Mouse (Mus musculus): ENCODE results near the gene Brpf3. TPM values are rescaled to one million over a fixed set of nuclear protein-coding genes. Genes with fewer than 3 reads are reported as not detected.
A peak's percentile ranks its signal among the peaks of the same experiment; 100 is the strongest.

Gene Brpf3
- polyA plus RNA-seq, 1 experiment, result 44.3 TPM

DNA sequence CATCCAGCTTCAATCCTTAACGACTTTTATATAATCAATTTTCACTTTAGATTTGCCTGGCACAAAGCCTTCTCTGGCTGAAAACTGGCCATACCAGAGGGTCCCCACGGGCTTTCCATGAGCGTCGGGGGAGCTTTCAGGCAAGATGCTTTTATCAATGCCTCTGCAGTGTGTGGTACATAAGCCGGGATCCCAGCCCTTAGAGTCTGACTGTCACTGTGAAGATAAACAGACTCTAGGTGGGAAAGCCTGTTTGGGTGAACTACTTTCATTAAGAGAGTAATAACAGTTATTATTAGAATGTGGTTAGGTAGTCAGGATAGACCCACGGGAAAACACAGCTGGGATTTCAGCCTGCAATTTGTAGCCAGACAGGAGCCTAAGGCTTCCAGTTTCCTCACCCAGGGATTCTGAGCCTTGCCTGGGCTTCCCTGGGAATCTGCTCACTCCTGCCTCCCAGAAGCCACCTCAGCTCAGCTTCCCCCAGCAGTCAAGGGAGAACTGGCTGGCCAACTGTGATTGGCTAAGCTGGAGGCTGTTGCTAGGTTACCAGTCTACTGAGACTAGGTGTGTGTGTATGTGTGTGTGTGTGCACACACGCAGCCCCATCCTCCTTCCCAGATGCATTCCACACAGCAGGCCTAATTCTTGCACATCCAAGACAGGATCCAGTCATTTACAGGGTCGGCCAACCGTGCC is 68.7 kb downstream of the Brpf3 start:
- peak; percentile 83 to 84 for DNase-seq (ENCODE audit: extremely low spot score in 1 of 2, low spot score in 1 of 2)

GRCm38 (mm10) chr17:28870435-28870834 is 69.5 kb downstream of the Brpf3 start:
- DNase-seq (ENCODE audit: extremely low spot score in 1 of 2, low spot score in 1 of 2), result no peak

DNA sequence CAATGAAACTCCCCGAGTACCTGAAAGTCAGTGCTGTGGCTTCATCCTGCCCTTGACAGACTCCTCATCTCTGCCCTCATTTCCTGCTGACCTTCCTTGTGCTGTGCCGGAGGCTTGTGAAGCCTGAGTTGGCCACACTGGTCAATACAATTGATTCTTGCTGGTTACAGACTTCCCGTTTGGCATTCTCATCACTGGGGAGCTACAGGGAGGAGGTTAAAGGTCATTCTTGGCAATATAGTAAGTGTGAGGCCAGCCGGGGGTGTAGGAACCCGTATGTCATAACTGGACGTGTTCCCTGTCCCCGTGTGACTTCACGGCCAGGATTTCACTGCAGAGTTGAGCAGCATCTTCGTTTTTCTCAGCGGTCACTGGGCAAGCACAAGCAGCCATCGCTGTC is 70.9 kb downstream of the Brpf3 start:
- DNase-seq (ENCODE audit: extremely low spot score in 1 of 2, low spot score in 1 of 2), result no peak

GRCm38 (mm10) chr17:28872322-28872721 is 71.4 kb downstream of the Brpf3 start:
- no peak for DNase-seq (ENCODE audit: extremely low spot score in 1 of 2, low spot score in 1 of 2)

DNA sequence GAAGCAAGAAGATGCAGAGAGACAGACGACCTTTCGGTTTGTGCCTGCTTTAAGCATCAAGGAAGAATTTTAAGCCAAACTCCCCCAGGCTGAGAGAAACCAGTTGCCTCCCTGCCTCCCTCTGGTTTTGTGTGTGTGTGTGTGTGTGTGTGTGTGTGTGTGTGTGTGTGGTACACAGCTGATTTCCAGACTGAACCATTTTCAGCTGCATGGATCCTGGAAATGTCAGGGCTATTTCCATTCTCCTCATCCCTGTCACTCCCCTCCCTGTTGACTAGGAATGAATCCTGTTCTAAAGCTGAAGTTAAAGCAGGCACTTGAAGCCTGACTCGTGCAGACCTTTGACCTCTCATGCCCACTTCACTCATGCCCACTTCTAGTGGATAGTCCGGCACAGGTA is 73.3 kb downstream of the Brpf3 start:
- DNase-seq (ENCODE audit: extremely low spot score in 1 of 2, low spot score in 1 of 2), result peak; percentile 46 to 68

GRCm38 (mm10) chr17:28874825-28875224 is 73.9 kb downstream of the Brpf3 start:
- no peak for DNase-seq (ENCODE audit: extremely low spot score in 1 of 2, low spot score in 1 of 2)

- DNase-seq (ENCODE audit: extremely low spot score in 1 of 2, low spot score in 1 of 2), result peak; percentile 70 to 83
Observed at GRCm38 (mm10) chr17:28875316-28875715, 74.4 kb downstream of the Brpf3 start.

- DNase-seq (ENCODE audit: extremely low spot score in 1 of 2, low spot score in 1 of 2), result no peak
Observed at GRCm38 (mm10) chr17:28876331-28876730, 75.4 kb downstream of the Brpf3 start.

GRCm38 (mm10) chr17:28876821-28877220 is 75.9 kb downstream of the Brpf3 start:
- peak in 1 of 2 experiments; percentile 41 for DNase-seq (ENCODE audit: extremely low spot score in 1 of 2, low spot score in 1 of 2)

DNA sequence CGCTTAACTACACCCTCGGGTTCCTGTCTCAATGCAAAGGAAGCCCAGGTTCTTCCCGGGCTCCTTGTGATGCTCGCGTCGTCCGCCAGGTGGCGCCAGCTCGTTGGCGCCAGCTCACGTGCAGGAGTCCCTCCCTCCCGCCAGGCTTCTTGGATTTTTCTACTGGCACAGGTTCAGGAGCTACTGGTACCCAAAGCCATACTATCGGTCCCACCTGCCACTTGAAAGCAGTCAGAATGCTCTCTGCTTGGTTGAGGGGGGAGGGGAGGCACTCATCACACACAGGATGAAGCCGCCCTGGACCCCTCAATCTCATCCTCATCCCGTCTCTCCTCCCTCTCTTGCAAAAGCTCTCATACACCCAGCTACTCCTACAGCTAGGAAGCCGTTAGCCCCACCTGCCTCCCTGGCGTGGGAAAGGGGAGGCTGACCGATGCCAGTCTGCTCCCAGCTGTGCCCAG is 79.1 kb downstream of the Brpf3 start:
- peak; percentile 36 to 88 for DNase-seq (ENCODE audit: extremely low spot score in 1 of 2, low spot score in 1 of 2)

DNA sequence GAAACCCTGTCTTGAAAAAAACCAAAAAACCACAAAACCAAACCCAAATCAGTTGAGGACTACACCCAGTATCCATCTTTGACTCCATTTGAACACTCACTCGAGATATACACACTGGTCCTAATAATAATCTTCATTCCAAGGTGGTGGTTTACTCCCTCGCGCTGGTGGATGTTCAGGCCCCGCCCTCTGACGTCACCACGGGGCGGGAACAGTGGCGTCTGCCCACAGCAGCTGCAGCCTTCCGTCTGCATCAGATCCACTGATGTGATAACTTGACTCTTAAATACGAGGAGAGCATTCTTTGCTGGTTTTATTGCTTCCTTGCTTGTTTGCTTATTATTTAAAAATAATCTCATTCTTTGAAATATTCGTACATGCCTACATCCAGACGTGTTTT is 81.4 kb downstream of the Brpf3 start:
- DNase-seq (ENCODE audit: extremely low spot score in 1 of 2, low spot score in 1 of 2), result peak in 1 of 2 experiments; percentile 66

DNA sequence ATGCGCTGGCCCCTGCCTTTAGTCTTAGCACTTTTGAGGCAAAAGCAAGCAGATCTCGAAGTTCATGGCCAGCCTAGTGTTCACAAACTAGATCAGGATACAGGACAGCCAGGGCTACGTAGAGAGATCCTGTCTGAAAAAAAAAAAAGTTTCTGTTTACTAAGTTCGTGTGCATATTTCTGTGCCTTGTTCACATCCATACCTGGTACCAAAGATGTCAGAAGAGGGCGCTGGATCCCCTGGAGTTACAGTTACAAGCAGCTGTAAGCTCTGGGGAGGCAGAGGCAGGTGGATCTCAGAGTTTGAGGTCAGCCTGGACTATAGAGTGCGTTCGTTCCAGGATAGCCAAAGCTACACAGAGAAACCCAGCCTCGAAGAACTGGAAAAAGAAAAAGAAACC is 81.9 kb downstream of the Brpf3 start:
- DNase-seq (ENCODE audit: extremely low spot score in 1 of 2, low spot score in 1 of 2), result peak in 1 of 2 experiments; percentile 34

- no peak for DNase-seq (ENCODE audit: extremely low spot score in 1 of 2, low spot score in 1 of 2)
Observed at GRCm38 (mm10) chr17:28883941-28884516, 83.1 kb downstream of the Brpf3 start.

DNA sequence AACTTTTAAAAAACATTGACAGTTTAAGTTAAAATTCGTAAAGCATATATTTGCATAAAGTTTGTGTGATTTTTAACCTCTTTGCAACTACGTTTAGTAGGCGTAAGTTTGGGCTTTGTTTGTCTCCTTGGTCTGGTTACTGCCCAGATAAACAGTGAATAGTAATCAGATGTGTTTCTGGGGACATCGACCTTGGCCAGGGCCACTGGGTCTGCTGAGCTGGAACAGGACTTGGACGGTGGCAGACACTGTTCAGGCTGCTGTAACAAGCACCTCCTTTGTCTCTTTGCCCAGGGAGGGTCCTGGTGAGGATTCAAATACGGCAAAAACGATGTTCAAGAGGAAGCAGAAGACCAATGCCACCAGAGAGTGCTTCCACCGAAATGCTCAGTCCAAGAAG is 84.3 kb downstream of the Brpf3 start:
- no peak for DNase-seq (ENCODE audit: extremely low spot score in 1 of 2, low spot score in 1 of 2)

DNA sequence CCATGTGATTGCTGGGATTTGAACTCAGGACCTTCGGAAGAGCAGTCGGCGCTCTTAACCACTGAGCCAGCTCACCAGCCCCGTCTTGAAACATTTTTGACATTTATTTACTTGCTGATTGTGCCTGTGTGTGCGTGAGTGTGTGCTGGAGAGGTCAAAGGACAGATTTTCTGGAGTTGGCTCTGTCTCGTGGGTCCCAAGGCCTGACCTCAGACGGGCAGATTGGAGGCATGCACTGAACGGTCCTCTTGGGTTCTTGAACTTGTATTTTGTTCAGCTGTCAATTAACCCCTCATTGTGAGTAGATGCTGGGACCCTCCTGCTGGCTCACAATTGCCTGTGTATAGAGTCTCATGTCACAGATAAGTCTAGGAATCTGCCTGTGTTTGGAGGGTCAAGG is 85.4 kb downstream of the Brpf3 start:
- no peak for DNase-seq (ENCODE audit: extremely low spot score in 1 of 2, low spot score in 1 of 2)

Other genes starting within 250 kb of the Brpf3 start
- gene Clps, start 240.3 kb upstream of the Brpf3 start, polyA plus RNA-seq (2012; rRNA removed), result 0.18 TPM in 1 of 2 replicates, not detected in the other
- 8.4 and 8.5 TPM in 2 replicates for gene Lhfpl5, start 225.4 kb upstream of the Brpf3 start, polyA plus RNA-seq (2012; rRNA removed)
- 58.6 and 65.0 TPM in 2 replicates for gene Srpk1, start 178.4 kb upstream of the Brpf3 start, polyA plus RNA-seq (2012; rRNA removed)
- gene Slc26a8, start 110.9 kb upstream of the Brpf3 start, polyA plus RNA-seq (2012; rRNA removed), result 8.6 TPM in 2 replicates
- gene Mapk14, start 109.8 kb upstream of the Brpf3 start, polyA plus RNA-seq (2012; rRNA removed), result 108 and 110 TPM in 2 replicates
- gene AC170998.1, start 75.0 kb upstream of the Brpf3 start, polyA plus RNA-seq (2012; rRNA removed), result 0.95 and 1.1 TPM in 2 replicates
- gene Mapk13, start 31.8 kb upstream of the Brpf3 start, polyA plus RNA-seq (2012; rRNA removed), result 0.88 and 0.92 TPM in 2 replicates
- gene Pnpla1, start 57.3 kb downstream of the Brpf3 start, polyA plus RNA-seq (2012; rRNA removed), result 0.22 and 0.23 TPM in 2 replicates
- 6.6 and 8.3 TPM in 2 replicates for gene 4930539E08Rik, start 114.2 kb downstream of the Brpf3 start, polyA plus RNA-seq (2012; rRNA removed)
- gene Pxt1, start 142.8 kb downstream of the Brpf3 start, polyA plus RNA-seq (2012; rRNA removed), result 0.23 TPM in 1 of 2 replicates, not detected in the other
- 49.1 and 50.1 TPM in 2 replicates for gene Kctd20, start 150.9 kb downstream of the Brpf3 start, polyA plus RNA-seq (2012; rRNA removed)
- gene Stk38, start 206.9 kb downstream of the Brpf3 start, polyA plus RNA-seq (2012; rRNA removed), result 80.7 and 86.2 TPM in 2 replicates
- 135 and 141 TPM in 2 replicates for gene Srsf3, start 231.5 kb downstream of the Brpf3 start, polyA plus RNA-seq (2012; rRNA removed)